Mouse (Mus musculus) MEL (cell line): ENCODE results near the gene Thsd7b. TPM values are rescaled to one million over a fixed set of nuclear protein-coding genes. Genes with fewer than 3 reads are reported as not detected.

ENCODE experiments used
- DNase-seq: peaks from one replicate; pipeline ENCODE4 v3.0.0; 2011; ENCODE audit warnings: low read depth, low spot score
- H3K27ac ChIP-seq: 2 replicates; pipeline ENCODE4 v1.5.1; 2012; ENCODE audit warnings: low read depth, mild to moderate bottlenecking, control low read depth, low read length, moderate library complexity; ENCODE audit not compliant: control insufficient read depth
- H3K27me3 ChIP-seq, 2 experiments: fragments of 150-350 bp in 1 of 2; sonication (generic) in 1 of 2; 2 replicates each; pipeline ENCODE4 v1.6.1; 2012; ENCODE audit warnings: low read length in 2 of 2, mild to moderate bottlenecking in 2 of 2, improper control_type of control experiment in 1 of 2, moderate library complexity in 1 of 2; ENCODE audit not compliant: insufficient read depth in 2 of 2, control insufficient read depth in 1 of 2
- H3K36me3 ChIP-seq, 2 experiments: 2 replicates each; pipeline ENCODE4 v1.6.1; 2012 to 2014; ENCODE audit warnings: low read length in 2 of 2, improper control_type of control experiment in 1 of 2, inconsistent platforms in 1 of 2, mild to moderate bottlenecking in 1 of 2; ENCODE audit not compliant: insufficient read depth in 2 of 2, control insufficient read depth in 1 of 2
- H3K4me1 ChIP-seq, 2 experiments: fragments of 150-350 bp in 1 of 2; sonication (generic) in 1 of 2; 2 replicates each; pipeline ENCODE4 v1.6.1; 2012; ENCODE audit warnings: low read length in 2 of 2, improper control_type of control experiment in 1 of 2, mild to moderate bottlenecking in 1 of 2; ENCODE audit not compliant: insufficient read depth in 2 of 2, control insufficient read depth in 1 of 2
- H3K4me3 ChIP-seq, 2 experiments: fragments of 150-350 bp in 1 of 2; sonication (generic) in 1 of 2; 2 replicates each; pipeline ENCODE4 v1.5.1; 2012; ENCODE audit warnings: low read depth in 2 of 2, low read length in 2 of 2, mild to moderate bottlenecking in 2 of 2, moderate library complexity in 2 of 2, control low read depth in 1 of 2, improper control_type of control experiment in 1 of 2; ENCODE audit not compliant: control insufficient read depth in 1 of 2, insufficient read depth in 1 of 2
- H3K79me2 ChIP-seq: 2 replicates; pipeline ENCODE4 v1.6.1; 2012; ENCODE audit warnings: mild to moderate bottlenecking, low read length, moderate library complexity; ENCODE audit not compliant: control insufficient read depth, poor library complexity, insufficient read depth
- H3K9ac ChIP-seq: 2 replicates; pipeline ENCODE4 v1.6.1; 2012; ENCODE audit warnings: low read depth, mild to moderate bottlenecking, control low read depth, low read length, moderate library complexity; ENCODE audit not compliant: control insufficient read depth, poor library complexity, severe bottlenecking
- H3K9me3 ChIP-seq: fragments of 150-350 bp; sonication (generic); replicated peaks from 2 replicates; pipeline ENCODE4 v1.6.1; 2012; ENCODE audit warnings: mild to moderate bottlenecking, low read length, improper control_type of control experiment, moderate library complexity; ENCODE audit not compliant: insufficient read depth
- CHD2 ChIP-seq: IDR thresholded peaks from 2 replicates; pipeline ENCODE4 v1.6.1; 2011; ENCODE audit warnings: low read length, improper control_type of control experiment
- CTCF ChIP-seq, 3 experiments: IDR thresholded peaks in 2 of 3; conservative IDR thresholded peaks in 1 of 3; 2 replicates each; pipeline ENCODE4 v1.5.1; 2011 to 2012; ENCODE audit warnings: low read length in 3 of 3, low read depth in 2 of 3, mild to moderate bottlenecking in 2 of 3, improper control_type of control experiment in 1 of 3, inconsistent platforms in 1 of 3, mixed read lengths in 1 of 3, moderate library complexity in 1 of 3; ENCODE audit not compliant: control insufficient read depth in 1 of 3, insufficient read depth in 1 of 3, poor library complexity in 1 of 3, severe bottlenecking in 1 of 3
- E2F4 ChIP-seq: IDR thresholded peaks from 2 replicates; pipeline ENCODE4 v1.6.1; 2011; ENCODE audit warnings: low read depth, low read length, improper control_type of control experiment, borderline replicate concordance
- EP300 ChIP-seq, 2 experiments: IDR thresholded peaks; 2 replicates each; pipeline ENCODE4 v1.6.1; 2011; ENCODE audit warnings: improper control_type of control experiment in 2 of 2, low read length in 2 of 2, low read depth in 1 of 2, mild to moderate bottlenecking in 1 of 2
- JUND ChIP-seq: IDR thresholded peaks from 2 replicates; pipeline ENCODE4 v1.6.1; 2011; ENCODE audit warnings: low read depth, mild to moderate bottlenecking, improper control_type of control experiment, low read length
- KAT2A ChIP-seq: conservative IDR thresholded peaks from 2 replicates; pipeline ENCODE4 v1.6.1; 2012; ENCODE audit warnings: low read depth, low read length, improper control_type of control experiment, inconsistent platforms
- MAFK ChIP-seq: IDR thresholded peaks from 2 replicates; pipeline ENCODE4 v1.6.1; 2011; ENCODE audit warnings: low read depth, mild to moderate bottlenecking, low read length, improper control_type of control experiment, borderline replicate concordance
- MAX ChIP-seq: IDR thresholded peaks from 2 replicates; pipeline ENCODE4 v1.6.1; 2011; ENCODE audit warnings: low read length, improper control_type of control experiment
- MXI1 ChIP-seq: IDR thresholded peaks from 2 replicates; pipeline ENCODE4 v1.6.1; 2011; ENCODE audit warnings: mild to moderate bottlenecking, low read depth, low read length, improper control_type of control experiment
- MYB ChIP-seq: IDR thresholded peaks from 2 replicates; pipeline ENCODE4 v1.6.1; 2011; ENCODE audit warnings: mild to moderate bottlenecking, low read depth, low read length, improper control_type of control experiment
- NELFE ChIP-seq: IDR thresholded peaks from 2 replicates; pipeline ENCODE4 v1.6.1; 2011; ENCODE audit warnings: low read depth, low read length, improper control_type of control experiment
- POLR2A ChIP-seq, 2 experiments: IDR thresholded peaks; 2 replicates each; pipeline ENCODE4 v1.6.1; 2011 to 2012; ENCODE audit warnings: low read length in 2 of 2, mild to moderate bottlenecking in 2 of 2, control low read depth in 1 of 2, improper control_type of control experiment in 1 of 2, low read depth in 1 of 2, moderate library complexity in 1 of 2; ENCODE audit not compliant: control insufficient read depth in 1 of 2, insufficient read depth in 1 of 2, poor library complexity in 1 of 2
- POLR2AphosphoS2 ChIP-seq: IDR thresholded peaks from 2 replicates; pipeline ENCODE4 v1.6.1; 2011; ENCODE audit warnings: low read length, improper control_type of control experiment
- POLR2AphosphoS5 ChIP-seq: IDR thresholded peaks from 2 replicates; pipeline ENCODE4 v1.6.1; 2012; ENCODE audit warnings: low read depth, borderline replicate concordance, mild to moderate bottlenecking, inconsistent platforms, low read length, moderate library complexity, mixed read lengths
- SIN3A ChIP-seq: IDR thresholded peaks from 2 replicates; pipeline ENCODE4 v1.6.1; 2012; ENCODE audit warnings: low read length, improper control_type of control experiment, inconsistent platforms
- TAL1 ChIP-seq: IDR thresholded peaks from 2 replicates; pipeline ENCODE4 v1.6.1; 2012; ENCODE audit warnings: mild to moderate bottlenecking, inconsistent platforms, low read length, moderate library complexity, mixed read lengths
- TBP ChIP-seq: IDR thresholded peaks from 2 replicates; pipeline ENCODE4 v1.8.0; 2011; ENCODE audit warnings: low read depth, low read length, improper control_type of control experiment
- TCF12 ChIP-seq: IDR thresholded peaks from 2 replicates; pipeline ENCODE4 v1.6.1; 2014; ENCODE audit warnings: low read depth, mild to moderate bottlenecking, inconsistent platforms, low read length, improper control_type of control experiment, moderate library complexity
- UBTF ChIP-seq: IDR thresholded peaks from 2 replicates; pipeline ENCODE4 v1.6.1; 2012; ENCODE audit warnings: low read depth, mild to moderate bottlenecking, inconsistent platforms, low read length, improper control_type of control experiment, moderate library complexity, borderline replicate concordance; ENCODE audit not compliant: insufficient read depth
- USF1 ChIP-seq: IDR thresholded peaks from 2 replicates; pipeline ENCODE4 v1.6.1; 2014; ENCODE audit warnings: low read depth, mild to moderate bottlenecking, inconsistent platforms, low read length, improper control_type of control experiment, moderate library complexity
- ZC3H11A ChIP-seq: IDR thresholded peaks from 2 replicates; pipeline ENCODE4 v1.6.1; 2012; ENCODE audit warnings: low read depth, mild to moderate bottlenecking, inconsistent platforms, low read length, improper control_type of control experiment
- ZKSCAN1 ChIP-seq: IDR thresholded peaks from 2 replicates; pipeline ENCODE4 v1.6.1; 2012; ENCODE audit warnings: low read depth, mild to moderate bottlenecking, inconsistent platforms, low read length, improper control_type of control experiment, moderate library complexity
- polyA plus RNA-seq, 2 experiments: library from polyadenylated mRNA; stranded (reverse) in 1 of 2; unstranded in 1 of 2; fragments of >175 nt in 1 of 2; fragments of >200 nt in 1 of 2; gene quantifications; 2 replicates each; pipeline versions ENCODE4 v1.2.1 to v1.2.4; 2012; ENCODE audit warnings: low replicate concordance in 2 of 2, low read depth in 1 of 2; ENCODE audit not compliant: insufficient read length in 2 of 2, insufficient read depth in 1 of 2, missing spikeins in 1 of 2
- total RNA-seq: library from RNA; depleted of rRNA; stranded (reverse); fragments of 300-350 nt; gene quantifications from 2 replicates; pipeline ENCODE4 v1.2.3, GENCODE M21; 2012

Thsd7b gene
- total and polyA plus RNA-seq, 3 experiments, result not detected

- H3K79me2 ChIP-seq, result no peaks in the 10 kb centered on the region
- H3K9me3 ChIP-seq, result no peaks in the 10 kb centered on the region
- no peaks in the 10 kb centered on the region; a peak in 1 of 4 replicates for H3K27me3 ChIP-seq
- H3K9ac ChIP-seq, result no peak overlapping the region
- H3K4me1 ChIP-seq, result no peaks in the 10 kb centered on the region
- no peak overlapping the region for H3K27ac ChIP-seq
- no peak overlapping the region for H3K4me3 ChIP-seq
- no peak for DNase-seq
- TF ChIP-seq TCF12 (no peak), MAX (no peak), MAFK (no peak), UBTF (no peak), MYB (no peak), CHD2 (no peak), TBP (no peak), KAT2A (no peak), USF1 (no peak), MXI1 (no peak), SIN3A (no peak), JUND (no peak), E2F4 (no peak), TAL1 (no peak), EP300 (IDR thresholded peaks at IDR 0.05; ENCODE audit: low read depth in 1 of 2, low read length in 2 of 2) (no peak), ZC3H11A (no peak), POLR2A (IDR thresholded peaks at IDR 0.05; ENCODE audit: control insufficient read depth in 1 of 2, insufficient read depth in 1 of 2, low read depth in 1 of 2, low read length in 2 of 2, poor library complexity in 1 of 2) (no peak), ZKSCAN1 (no peak), CTCF (IDR thresholded peaks at IDR 0.05 in 2 of 3, conservative IDR thresholded peaks at IDR 0.05 in 1 of 3; ENCODE audit: control insufficient read depth in 1 of 3, insufficient read depth in 1 of 3, low read depth in 2 of 3, low read length in 3 of 3, poor library complexity in 1 of 3, severe bottlenecking in 1 of 3) (no peak)
- H3K36me3 ChIP-seq, result no peaks in the 10 kb centered on the region
These were observed 440.5 kb downstream of the Thsd7b start for GRCm38 (mm10) chr1:129713571-129713970.

GRCm38 (mm10) chr1:129719592-129719991 is 446.5 kb downstream of the Thsd7b start:
- Histone ChIP-seq H3K27ac (no peak overlapping the region), H3K36me3 (no peaks in the 10 kb centered on the region), H3K4me3 (no peak overlapping the region), H3K9me3 (no peaks in the 10 kb centered on the region), H3K27me3 (no peaks in the 10 kb centered on the region; a peak in 1 of 4 replicates), H3K9ac (no peak overlapping the region), H3K4me1 (no peaks in the 10 kb centered on the region), H3K79me2 (no peaks in the 10 kb centered on the region)
- no peak for DNase-seq
- no peak for TF ChIP-seq JUND
- no peak for TF ChIP-seq POLR2AphosphoS5
- no peak for TF ChIP-seq MAX
- no peak for TF ChIP-seq POLR2AphosphoS2
- no peak for TF ChIP-seq TAL1
- no peak for TF ChIP-seq E2F4
- TF ChIP-seq POLR2A (IDR thresholded peaks at IDR 0.05; ENCODE audit: control insufficient read depth in 1 of 2, insufficient read depth in 1 of 2, low read depth in 1 of 2, low read length in 2 of 2, poor library complexity in 1 of 2), result no peak
- no peak for TF ChIP-seq NELFE
- no peak for TF ChIP-seq CHD2
- TF ChIP-seq, all 39 proteins: peak for 0
